Comparison of ENCODE assay signal across 15 mouse cellular contexts in genomic region chr14:25245691-25246090, GRCm38 (mm10).
DNase-seq lines count a peak whose midpoint lies in the region; ATAC-seq and TF ChIP-seq lines count a peak whose summit lies in the region.
"Had no signal": no experiment of that assay in that cellular context is flagged by ENCODE, and none has a peak within 500 bp of the region (broad histone marks: within the 10 kb centered on the region; RNA-seq: fewer than 3 reads in every experiment).

No protein-coding gene starts in this region.

- no peak overlapping the region for H3K4me2 ChIP-seq in intestine, postnatal 0 days (replicated peaks; ENCODE audit: low read depth)
- no peak overlapping the region for H3K4me2 ChIP-seq in intestine, embryonic 16.5 days (ENCODE audit: low read depth, low read length)
- H3K4me2 ChIP-seq in embryonic facial prominence, embryonic 14.5 days (ENCODE audit: low read depth, low read length): no peak overlapping the region
- H3K4me2 ChIP-seq: forebrain, embryonic 12.5 days; midbrain, embryonic 13.5 days; neural tube, embryonic 12.5 days had no signal

- intact Hi-C loops in heart, postnatal 36 days (cut with DNase I): no loop called here

- no peaks in the 10 kb centered on the region for H3K27me3 ChIP-seq in intestine, postnatal 0 days (replicated peaks; ENCODE audit: control insufficient read depth, insufficient read depth, low read length)
- no peaks in the 10 kb centered on the region for H3K27me3 ChIP-seq in intestine, embryonic 16.5 days (replicated peaks; ENCODE audit: control insufficient read depth, insufficient read depth, low read length)
- no peaks in the 10 kb centered on the region for H3K27me3 ChIP-seq in embryonic facial prominence, embryonic 14.5 days (replicated peaks; ENCODE audit: control insufficient read depth, insufficient read depth, low read length)
- H3K27me3 ChIP-seq: forebrain, embryonic 12.5 days; midbrain, embryonic 13.5 days; neural tube, embryonic 12.5 days had no signal

- peak; percentile 72 for DNase-seq in embryonic facial prominence, embryonic 14.5 days (ENCODE audit: low spot score)
- DNase-seq in heart, postnatal 36 days: peak; percentile 28 to 39
- DNase-seq in skeletal muscle tissue, adult 2 months (ENCODE audit: low read depth, low spot score): peak; percentile 82
- no peak for DNase-seq in ovary, adult 18-20 months (ENCODE audit: low spot score)
- no peak for DNase-seq in thymus, postnatal 4 days
- DNase-seq: cerebellum, adult 11 months; kidney, postnatal 25 days; liver, postnatal 0 days; thymus, postnatal 14 days had no signal

- H3K4me3 ChIP-seq in intestine, postnatal 0 days (ENCODE audit: low read depth, low read length): no peak overlapping the region
- no peak overlapping the region for H3K4me3 ChIP-seq in intestine, embryonic 16.5 days (ENCODE audit: low read length)
- no peak overlapping the region for H3K4me3 ChIP-seq in embryonic facial prominence, embryonic 14.5 days (ENCODE audit: low read depth, low read length)
- H3K4me3 ChIP-seq: forebrain, embryonic 12.5 days; left cerebral cortex, adult 2 months; midbrain, embryonic 13.5 days; neural tube, embryonic 12.5 days had no signal

- TF ChIP-seq CTCF in intestine, postnatal 0 days (IDR thresholded peaks at IDR 0.05; ENCODE audit: low read depth): 0 out of 2 replicates have a peak, but pooled peaks have one; percentile 16

- H3K27ac ChIP-seq in intestine, postnatal 0 days (ENCODE audit: low read depth, low read length): no peak overlapping the region
- no peak overlapping the region for H3K27ac ChIP-seq in intestine, embryonic 16.5 days (ENCODE audit: low read length)
- no peak overlapping the region for H3K27ac ChIP-seq in embryonic facial prominence, embryonic 14.5 days (replicated peaks; ENCODE audit: low read depth, low read length)
- H3K27ac ChIP-seq: forebrain, embryonic 12.5 days; left cerebral cortex, adult 2 months; midbrain, embryonic 13.5 days; neural tube, embryonic 12.5 days had no signal

- H3K9ac ChIP-seq in intestine, postnatal 0 days (ENCODE audit: low read depth, low read length): no peak overlapping the region
- H3K9ac ChIP-seq in intestine, embryonic 16.5 days (ENCODE audit: low read depth, low read length): no peak overlapping the region
- H3K9ac ChIP-seq in embryonic facial prominence, embryonic 14.5 days (ENCODE audit: low read depth, low read length): no peak overlapping the region
- H3K9ac ChIP-seq: forebrain, embryonic 12.5 days; liver, postnatal 0 days; midbrain, embryonic 13.5 days; neural tube, embryonic 12.5 days had no signal

- H3K9me3 ChIP-seq in intestine, postnatal 0 days (ENCODE audit: control insufficient read depth): no peaks in the 10 kb centered on the region
- no peaks in the 10 kb centered on the region for H3K9me3 ChIP-seq in intestine, embryonic 16.5 days (ENCODE audit: control insufficient read depth, low read length)
- no peaks in the 10 kb centered on the region for H3K9me3 ChIP-seq in embryonic facial prominence, embryonic 14.5 days (ENCODE audit: control insufficient read depth, low read length)
- H3K9me3 ChIP-seq: forebrain, embryonic 12.5 days; neural tube, embryonic 12.5 days had no signal

- WGBS in intestine, postnatal 0 days: 72% methylated on average over 4 of the region's 4 CpGs
- 72% methylated on average over 4 of the region's 4 CpGs for WGBS in intestine, embryonic 16.5 days
- 25% methylated on average over 4 of the region's 4 CpGs for WGBS in embryonic facial prominence, embryonic 14.5 days

- ATAC-seq in intestine, postnatal 0 days: no peak
- no peak for ATAC-seq in intestine, embryonic 16.5 days
- ATAC-seq in embryonic facial prominence, embryonic 14.5 days (ENCODE audit: low read depth): no peak
- ATAC-seq: liver, postnatal 0 days; midbrain, embryonic 13.5 days had no signal

- H3K4me1 ChIP-seq in intestine, postnatal 0 days (replicated peaks; ENCODE audit: control insufficient read depth, insufficient read depth, low read length): no peaks in the 10 kb centered on the region
- peaks cover 5% of the 10 kb centered on the region; the same call in 1 of the 2 replicates for H3K4me1 ChIP-seq in intestine, embryonic 16.5 days (ENCODE audit: control insufficient read depth, insufficient read depth, low read length)
- H3K4me1 ChIP-seq in embryonic facial prominence, embryonic 14.5 days (ENCODE audit: control insufficient read depth, insufficient read depth, low read length): peaks cover 14% of the 10 kb centered on the region

- H3K36me3 ChIP-seq in intestine, postnatal 0 days (ENCODE audit: control insufficient read depth, insufficient read depth): no peaks in the 10 kb centered on the region
- no peaks in the 10 kb centered on the region for H3K36me3 ChIP-seq in intestine, embryonic 16.5 days (ENCODE audit: control insufficient read depth, insufficient read depth, low read length)
- no peaks in the 10 kb centered on the region for H3K36me3 ChIP-seq in embryonic facial prominence, embryonic 14.5 days (ENCODE audit: control insufficient read depth, insufficient read depth, low read length)
- H3K36me3 ChIP-seq: forebrain, embryonic 12.5 days; midbrain, embryonic 13.5 days; neural tube, embryonic 12.5 days had no signal

Comparison
In these comparisons a context has a peak if more than half of its experiments do, and no peak if none do; other contexts are left out.
1. DNase-seq: peak in embryonic facial prominence, embryonic 14.5 days (single experiment), heart, postnatal 36 days (2 of 2) and skeletal muscle tissue, adult 2 months (single experiment); none in ovary, adult 18-20 months (single experiment) and thymus, postnatal 4 days (single experiment).